Mouse (Mus musculus) neural tube, postnatal 0 days (tissue): ENCODE measurements around the gene Nol8. TPM values are rescaled to one million over a fixed set of nuclear protein-coding genes. Genes with fewer than 3 reads are reported as not detected.

Experiments used
- polyA plus RNA-seq: library from polyadenylated mRNA; unstranded; fragments of >200 nt; fragmentation: Nextera tagmentation; extraction: Ambion mirVana; gene quantifications from 2 replicates; pipeline ENCODE4 v1.2.1, GENCODE M21; 2015

Nol8 gene
- polyA plus RNA-seq: 14.8 and 16.7 TPM in 2 replicates

DNA sequence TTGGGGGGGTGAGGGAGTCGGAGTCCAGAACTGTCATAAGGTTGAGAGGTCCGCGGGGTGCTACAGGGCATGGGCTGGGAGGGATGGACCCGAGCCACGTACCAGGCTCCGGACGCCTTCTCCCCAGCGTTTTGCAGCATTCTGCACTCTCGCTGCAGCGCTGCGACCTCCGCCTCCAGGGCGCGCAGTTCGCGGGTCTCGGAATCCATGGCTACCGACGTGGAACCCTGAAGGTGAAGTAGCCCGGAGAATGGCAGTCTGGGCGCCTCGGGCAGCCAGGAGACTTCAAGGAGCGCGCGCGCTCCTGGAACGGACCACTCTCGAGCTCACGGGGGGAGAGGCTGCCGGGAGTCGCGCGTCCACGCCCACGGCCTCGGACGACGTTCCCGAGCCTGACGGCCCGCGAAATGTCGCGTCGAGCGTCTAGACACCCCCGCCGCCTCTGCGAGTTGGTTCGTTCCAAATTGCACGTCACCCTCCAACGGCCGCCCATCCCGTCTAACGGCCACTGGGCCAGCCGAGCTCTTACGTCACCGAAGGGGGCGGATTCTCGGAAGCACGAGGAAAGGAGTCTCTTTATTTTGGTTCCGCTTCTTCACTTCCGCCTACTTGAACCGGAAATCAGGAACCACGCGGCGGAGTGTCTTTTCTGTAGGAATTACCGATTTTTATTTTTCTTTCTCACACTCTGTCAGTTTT, at the start of gene Nol8, which contains the start of gene Cenpp:
Nol8 (plus strand) TSS at position 598 of the 699 bp plus-strand sequence.
Cenpp (minus strand) TSS at position 305 of the 699 bp plus-strand sequence.

DNA sequence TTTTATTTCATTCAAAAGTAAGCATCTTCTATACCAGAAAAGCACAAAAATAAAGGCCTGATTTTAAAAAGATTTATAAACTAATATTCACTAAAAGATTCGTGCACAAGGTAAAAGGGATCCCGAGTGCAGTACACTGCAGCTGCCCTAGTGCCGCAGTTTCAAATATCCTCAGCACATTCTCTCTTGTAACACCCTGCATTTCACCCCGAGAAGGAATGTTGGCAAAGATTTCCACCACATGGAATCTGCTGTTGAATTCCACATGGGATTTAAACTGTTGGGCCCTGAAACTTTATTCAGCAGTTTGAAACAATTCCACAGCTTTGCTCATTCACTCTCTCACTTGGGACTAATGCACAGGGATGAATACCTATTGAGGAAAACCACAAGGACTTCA, 45.2 kb upstream of the Nol8 start, which contains the start of gene Ogn:
Ogn (plus strand) TSS at position 333 of the 400 bp plus-strand sequence.

DNA sequence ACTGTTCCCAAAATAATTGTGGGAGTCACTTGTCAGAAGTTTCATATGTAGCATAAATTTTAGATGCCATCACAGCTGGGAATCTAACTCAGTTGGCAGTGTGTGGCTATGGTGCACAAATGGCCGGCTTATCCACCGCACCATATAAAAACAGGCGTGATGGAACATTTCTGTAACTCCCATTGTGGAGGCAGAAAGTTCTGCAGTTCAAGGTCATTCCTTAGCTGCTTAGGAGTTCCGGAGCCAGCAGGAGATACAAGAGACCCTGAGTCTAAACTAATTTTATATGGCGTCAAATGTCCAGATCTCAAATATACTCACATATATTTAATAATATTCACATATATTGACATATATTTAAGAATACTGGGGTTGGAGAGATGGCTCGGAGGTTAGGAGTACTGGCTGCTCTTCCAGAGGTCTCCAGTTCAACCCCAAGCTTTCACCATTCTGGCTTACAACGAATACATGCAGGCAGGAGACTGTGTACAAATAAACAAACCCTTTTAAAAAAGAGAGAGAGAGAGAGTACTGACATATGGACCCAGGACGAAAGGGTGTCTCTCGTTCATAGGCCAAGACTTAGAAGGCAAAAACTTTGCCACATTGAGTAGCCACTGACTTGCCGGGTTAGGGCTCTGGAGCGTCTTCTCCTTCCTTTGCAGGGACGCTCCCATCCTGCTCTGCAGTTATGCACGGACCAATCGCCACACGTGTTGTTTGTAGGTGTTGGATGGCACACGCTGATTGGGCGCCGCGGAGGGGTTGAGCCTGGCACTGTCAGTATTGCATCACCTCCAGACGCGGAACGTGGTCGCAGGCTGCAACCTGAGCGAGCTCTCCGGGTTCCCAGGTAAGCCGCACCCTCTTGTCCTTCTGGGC, 28.7 kb downstream of the Nol8 start, which contains the start of gene Iars:
Iars (plus strand) TSS at position 750 of the 882 bp plus-strand sequence.

Other genes with a start within 250 kb of the Nol8 start
- 11.2 and 11.6 TPM in 2 replicates for gene Ippk, start 231.8 kb upstream of the Nol8 start, polyA plus RNA-seq
- 0.50 and 0.65 TPM in 2 replicates for gene Tes3-ps, start 159.8 kb upstream of the Nol8 start, polyA plus RNA-seq
- 2.5 and 3.4 TPM in 2 replicates for gene Ecm2, start 148.3 kb upstream of the Nol8 start, polyA plus RNA-seq
- gene Aspn, start 108.6 kb upstream of the Nol8 start, polyA plus RNA-seq: 4.9 and 7.9 TPM in 2 replicates
- 0.82 and 1.9 TPM in 2 replicates for gene Omd, start 70.6 kb upstream of the Nol8 start, polyA plus RNA-seq
- 9.7 and 18.9 TPM in 2 replicates for gene Ogn, start 45.0 kb upstream of the Nol8 start, polyA plus RNA-seq
- gene Cenpp, start 293 bp upstream of the Nol8 start, polyA plus RNA-seq: 6.6 and 6.8 TPM in 2 replicates
- gene Iars, start 29.0 kb downstream of the Nol8 start, polyA plus RNA-seq: 29.9 and 33.7 TPM in 2 replicates
- gene Gm30302, start 145.9 kb downstream of the Nol8 start, polyA plus RNA-seq: not detected in 2 replicates